Mouse (Mus musculus): ENCODE results near the gene Phf21a.

GRCm38 (mm10) chr2:92234768-92235332 lies 141.9 kb downstream of the Phf21a start:
- TF ChIP-seq POLR2A (IDR thresholded peaks at IDR 0.05; ENCODE audit: insufficient read depth, low read length) (no peak), EP300 (IDR thresholded peaks at IDR 0.05; ENCODE audit: insufficient read depth, low read depth, low read length) (no peak)
